Mouse (Mus musculus) spleen, adult 2 months (tissue): ENCODE measurements around the gene Naaa.

ENCODE experiments used
- CTCF ChIP-seq: fragments of 200-500 bp; IDR thresholded peaks from 2 replicates; pipeline ENCODE4 v1.5.1; 2011; ENCODE audit warnings: mild to moderate bottlenecking, inconsistent platforms; ENCODE audit not compliant: insufficient read depth, insufficient read length, insufficient replicate concordance; ENCODE audit errors: extremely low read depth
- POLR2A ChIP-seq: fragments of 200-500 bp; IDR thresholded peaks from 2 replicates; pipeline ENCODE4 v1.6.1; 2011; ENCODE audit warnings: low read depth, low read length, inconsistent platforms

- no peak for TF ChIP-seq CTCF
- TF ChIP-seq POLR2A: no peak
Observed at GRCm38 (mm10) chr5:92270496-92270895, 7.5 kb downstream of the Naaa start.
